Mouse (Mus musculus) right cerebral cortex, postnatal 25 days (tissue): ENCODE measurements at regions not wholly inside any gene's neighbourhood (a gene's known extent, or its start where the extent isn't known, plus 50 kb on each side); places are given as distances from the start of the nearest gene placed in this dataset.

Source experiments
- DNase-seq: peaks from one replicate; pipeline ENCODE4 v3.0.0; 2022

DNA sequence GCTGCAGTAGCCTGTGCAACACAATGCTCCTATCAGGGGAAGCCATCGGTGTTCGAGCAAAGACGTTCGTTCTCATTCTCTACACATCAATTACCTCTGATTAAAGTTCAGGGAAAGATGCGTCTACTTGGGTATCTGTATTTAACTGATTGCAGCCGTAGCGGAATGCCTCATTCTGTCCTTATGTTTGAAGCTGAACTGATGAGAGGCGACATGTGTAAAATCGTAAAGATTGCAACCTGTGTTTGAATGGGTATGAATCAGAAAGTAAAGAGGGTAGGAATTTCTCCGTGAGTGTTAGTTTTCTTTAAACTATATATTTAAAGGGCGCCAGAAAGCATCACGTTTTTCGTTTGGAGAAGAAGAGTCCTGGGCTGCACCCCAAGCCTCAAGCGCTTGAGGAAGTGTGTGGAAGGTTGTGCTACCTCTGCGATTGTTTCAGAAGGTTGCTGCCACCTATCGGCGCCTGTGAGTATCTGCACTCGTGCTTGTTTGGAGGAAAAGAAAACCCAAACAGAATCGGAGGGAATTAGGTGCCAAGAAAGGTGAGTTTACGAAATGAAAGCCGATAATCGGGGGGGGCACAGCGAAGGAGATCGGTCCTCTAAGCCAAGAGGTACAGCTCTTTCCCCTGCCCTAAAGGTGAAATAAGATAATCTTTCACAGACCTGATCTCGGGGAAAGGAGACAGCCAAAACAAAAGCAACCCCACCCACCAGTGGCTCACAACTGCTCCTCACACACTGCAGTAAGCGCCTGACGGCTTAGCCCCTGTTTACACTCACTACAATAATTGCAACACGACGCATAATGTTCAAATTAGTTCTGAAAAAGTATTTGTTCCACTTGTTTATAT is 346.4 kb upstream of the Prkcq start:
- peak; percentile 49 for DNase-seq

DNA sequence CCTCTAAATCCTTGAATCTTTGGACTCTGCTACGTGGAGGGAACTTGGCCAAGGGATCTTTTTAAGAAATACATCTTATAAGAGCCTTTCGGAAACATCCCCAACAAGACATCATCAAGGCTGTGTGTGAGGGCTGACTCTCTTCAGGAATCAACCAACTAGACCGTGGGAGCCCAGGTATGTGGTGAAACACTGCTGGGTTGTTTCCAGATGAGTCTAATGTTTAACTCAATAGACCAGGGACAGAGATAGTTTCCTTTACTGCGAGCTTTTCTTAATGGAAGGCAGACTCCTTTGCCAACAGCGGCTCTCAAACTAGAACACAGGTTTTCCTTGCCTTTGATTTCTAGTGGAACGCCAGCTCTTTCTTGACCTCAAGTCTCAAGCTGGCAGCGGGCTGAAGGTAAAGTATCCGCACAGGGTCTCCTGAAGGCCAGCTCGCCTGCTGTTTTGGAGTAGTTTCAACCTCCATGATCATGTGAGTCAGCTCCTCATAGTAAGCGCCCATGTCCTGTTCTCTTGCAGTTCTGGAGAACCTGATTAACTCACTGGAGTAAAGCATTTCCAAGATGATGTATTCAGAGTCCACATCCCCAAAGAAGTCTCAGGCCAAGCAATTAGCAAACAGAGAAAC is 345.7 kb upstream of the Prkcq start:
- no peak for DNase-seq

DNA sequence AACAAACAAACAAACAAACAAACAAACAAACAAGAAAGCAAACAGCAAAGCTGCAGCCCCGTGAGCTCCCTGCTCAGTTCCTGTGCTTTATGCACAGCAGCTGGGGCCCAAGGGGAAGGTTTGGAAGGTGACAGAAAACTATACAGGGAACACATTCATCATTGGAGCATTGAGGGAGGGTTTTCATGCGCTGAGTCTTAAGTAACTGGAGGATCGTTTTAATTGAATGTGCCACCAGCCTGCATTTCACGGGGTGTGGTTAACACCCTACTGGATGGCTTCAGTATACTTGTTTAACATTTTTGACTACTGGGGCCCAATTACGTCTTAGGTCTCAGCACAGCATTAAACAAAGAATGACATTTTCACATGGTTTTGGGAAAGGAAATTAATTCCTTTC is 331.9 kb upstream of the Prkcq start:
- DNase-seq = no peak

DNA sequence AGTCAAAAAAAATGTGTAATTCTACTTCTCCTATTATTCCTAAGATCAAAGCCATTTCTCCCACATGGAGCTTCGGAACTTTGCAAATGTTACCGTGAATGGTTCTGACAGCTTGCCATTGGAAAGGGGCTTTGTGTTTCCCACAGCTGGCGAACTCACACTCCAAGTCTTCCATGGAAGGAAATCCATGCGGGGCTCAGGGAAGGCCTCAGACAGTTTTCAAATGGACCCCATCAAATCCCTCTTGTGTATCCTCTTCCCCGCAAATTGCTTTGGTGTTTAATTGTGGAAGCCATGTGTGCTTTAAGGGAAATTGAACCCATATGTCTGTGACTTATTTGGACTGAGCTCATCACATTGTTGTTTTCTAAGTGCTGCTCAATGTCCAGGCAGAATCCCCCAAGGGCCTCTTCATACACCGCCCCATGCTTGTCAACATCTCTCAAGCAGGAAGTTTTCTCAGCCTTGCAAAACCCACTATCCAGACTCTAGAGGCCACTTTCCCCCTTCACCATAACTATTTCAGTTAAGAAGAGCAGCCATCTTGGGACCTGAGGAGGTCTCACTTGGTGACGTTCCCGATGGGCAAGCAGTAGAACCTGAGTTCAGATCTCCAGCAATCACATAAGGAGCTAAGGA is 310.1 kb upstream of the Prkcq start:
- DNase-seq = no peak

GRCm38 (mm10) chr2:10864451-10864850 is 307.5 kb upstream of the Prkcq start:
- DNase-seq = no peak

DNA sequence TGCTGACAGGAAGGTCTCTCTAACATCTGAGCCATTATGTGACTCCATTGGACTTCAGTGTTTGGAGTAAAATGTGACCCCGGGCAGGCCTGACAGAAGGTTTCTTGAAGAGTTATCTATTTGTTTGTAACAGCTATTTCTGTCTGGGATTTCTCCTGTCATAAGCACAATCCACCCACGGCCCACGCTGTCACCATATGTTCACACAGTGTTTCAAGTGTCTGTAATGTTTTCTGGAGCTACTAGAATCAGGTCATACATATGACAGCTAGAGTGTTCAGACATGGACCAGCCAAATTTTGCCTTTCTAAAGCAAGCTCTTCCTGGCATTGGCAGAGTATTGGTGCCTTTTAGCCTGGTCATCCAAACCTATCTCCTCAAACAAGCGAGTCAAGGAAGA is 297.6 kb upstream of the Prkcq start:
- peak; percentile 24 for DNase-seq

- no peak for DNase-seq
These were observed 270.0 kb upstream of the Prkcq start for GRCm38 (mm10) chr2:10901926-10902325.

GRCm38 (mm10) chr2:10919955-10920354 is 252.0 kb upstream of the Prkcq start:
- DNase-seq = no peak

- no peak for DNase-seq
These were observed 251.0 kb upstream of the Prkcq start for GRCm38 (mm10) chr2:10920686-10921485.

GRCm38 (mm10) chr2:10921486-10922450 is 250.1 kb upstream of the Prkcq start:
- DNase-seq = peak; percentile 16

DNA sequence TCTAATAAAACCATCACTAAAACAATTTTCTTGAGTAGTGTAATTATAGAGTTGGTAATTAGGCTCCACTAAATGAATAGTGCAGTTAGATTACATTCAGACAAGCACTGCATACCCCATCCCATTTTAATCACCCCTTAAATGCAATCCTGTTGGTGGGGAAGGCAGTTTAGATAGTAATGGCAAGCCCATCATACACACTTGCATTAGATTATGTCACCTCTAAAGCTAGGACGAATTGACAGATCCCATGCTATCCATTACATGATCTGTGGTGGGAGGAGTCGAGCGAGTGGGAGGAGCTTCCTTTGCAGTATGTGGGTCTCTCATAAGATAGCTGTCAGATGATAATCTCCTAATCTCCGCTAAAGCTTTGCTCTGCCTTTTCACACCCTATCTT is 247.9 kb upstream of the Prkcq start:
- no peak for DNase-seq

DNA sequence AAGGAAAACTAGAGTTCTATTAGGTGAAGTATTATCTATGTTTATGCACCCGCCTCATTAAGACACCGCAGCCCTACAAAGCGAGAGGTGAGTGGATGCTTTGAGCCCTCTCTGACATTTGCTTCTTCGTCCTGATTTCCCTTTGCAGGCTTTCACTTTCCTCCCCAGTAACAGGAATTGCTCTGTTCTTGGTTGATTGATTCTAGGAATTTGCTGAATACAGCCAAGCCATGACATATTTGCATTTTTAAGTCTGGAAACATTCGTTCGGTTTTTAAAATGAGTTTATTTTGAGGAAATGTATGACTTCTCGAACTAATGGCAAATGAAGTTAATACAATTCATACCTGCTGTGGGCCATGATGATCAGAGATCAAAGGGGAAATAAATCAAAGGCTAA is 246.5 kb upstream of the Prkcq start:
- no peak for DNase-seq

- DNase-seq = no peak
These were observed 234.5 kb upstream of the Prkcq start for GRCm38 (mm10) chr2:10937405-10937804.

DNA sequence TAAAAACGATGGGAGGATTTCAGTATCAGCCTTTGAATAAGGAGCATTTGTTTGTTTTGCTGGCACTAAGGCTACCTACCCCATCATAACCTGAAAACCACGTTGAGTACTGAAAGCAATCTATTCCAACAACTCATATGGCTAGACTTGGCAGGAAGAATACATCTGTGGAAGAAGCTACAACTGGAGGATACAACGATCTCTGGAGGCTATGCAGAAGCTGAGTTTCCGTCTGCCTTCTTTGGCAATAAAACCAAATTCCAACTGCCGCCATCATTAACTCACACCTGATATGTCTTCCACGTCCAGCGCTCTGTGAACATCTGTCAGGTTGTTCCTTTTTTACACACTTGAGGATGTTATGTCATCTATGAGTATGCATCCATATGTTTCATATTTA is 206.7 kb upstream of the Prkcq start:
- DNase-seq = no peak

DNA sequence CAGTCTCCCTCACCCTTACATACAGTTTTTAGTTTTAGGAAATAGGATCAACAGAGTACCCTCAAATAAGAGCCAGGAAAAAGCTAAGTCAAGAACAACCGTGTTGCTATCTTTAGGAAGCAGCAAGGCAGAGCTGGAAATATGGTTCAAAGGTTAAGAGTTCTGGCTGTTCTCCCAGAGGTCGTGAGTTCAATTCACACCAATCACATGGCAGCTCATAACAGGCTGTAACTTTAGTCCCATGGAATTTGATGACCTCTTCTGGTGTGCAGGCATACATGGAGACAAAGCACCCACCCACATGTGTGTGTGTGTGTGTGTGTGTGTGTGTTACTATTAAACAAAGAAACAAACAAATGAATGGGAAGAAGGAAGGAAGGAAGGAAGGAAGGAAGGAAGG is 205.0 kb upstream of the Prkcq start:
- no peak for DNase-seq

DNA sequence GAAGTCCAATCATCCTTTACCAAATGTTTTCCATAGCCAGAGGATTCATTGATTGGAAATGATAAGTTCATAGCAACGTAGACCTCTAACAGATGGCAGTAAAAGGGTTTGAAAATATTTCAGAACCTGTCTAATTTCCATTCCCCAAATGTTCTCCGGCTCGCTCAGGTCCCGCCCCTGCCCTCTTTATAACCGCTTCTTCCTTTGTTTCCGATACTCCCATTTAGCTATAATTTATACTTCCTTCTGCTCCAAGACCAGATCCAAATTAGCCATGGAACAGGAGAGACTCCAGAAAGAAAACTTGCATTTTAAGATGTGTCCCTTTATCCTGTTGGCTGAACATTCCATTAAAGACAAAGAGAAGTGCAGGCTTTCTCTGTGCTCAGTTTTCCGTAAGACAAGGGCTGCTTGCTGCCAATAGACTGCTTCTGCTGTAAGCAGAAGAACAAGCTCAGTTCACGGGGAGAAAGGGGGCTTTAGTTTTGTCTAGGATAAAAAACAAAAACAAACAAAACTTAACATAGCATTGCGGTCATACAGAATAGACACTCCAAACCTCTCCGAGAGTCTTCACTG is 202.7 kb upstream of the Prkcq start:
- no peak for DNase-seq

DNA sequence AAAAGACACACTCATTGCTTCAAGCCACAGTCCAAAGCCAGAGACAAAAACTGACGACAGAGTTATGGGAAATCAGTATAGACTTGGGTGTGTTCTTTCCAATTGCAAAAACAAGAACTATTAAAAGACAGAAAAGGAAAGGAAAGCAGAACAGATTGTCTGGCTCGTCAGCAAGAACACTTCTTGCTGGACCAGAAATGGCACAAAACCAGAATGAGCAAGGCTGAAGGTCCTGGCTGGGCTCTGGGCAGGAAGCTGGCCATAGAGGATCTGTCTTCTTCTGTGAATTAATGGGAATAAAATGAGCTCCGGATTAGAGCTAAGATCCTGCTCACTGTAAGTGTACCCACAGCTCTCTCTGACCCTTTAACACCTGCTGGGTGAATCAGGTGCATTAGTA is 199.9 kb upstream of the Prkcq start:
- DNase-seq = peak; percentile 4

DNA sequence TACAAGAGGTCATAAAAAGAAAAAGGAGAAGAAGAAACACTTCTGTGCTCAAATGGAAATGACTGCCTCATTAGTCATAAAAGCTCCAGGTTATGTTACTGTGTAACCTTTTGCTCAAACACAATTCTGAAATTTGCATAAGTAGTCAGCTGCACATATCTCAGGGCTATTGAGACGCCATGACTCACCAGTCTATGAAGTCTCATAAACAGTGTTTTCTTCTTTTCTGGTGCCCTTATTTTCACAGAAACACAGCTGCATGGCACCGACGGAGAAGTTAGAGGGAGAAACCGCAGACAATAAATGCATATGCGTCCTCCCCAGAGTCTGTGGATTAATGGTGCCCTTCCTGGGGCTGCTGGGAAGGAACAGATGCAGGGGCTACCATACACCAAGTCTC is 193.1 kb upstream of the Prkcq start:
- DNase-seq = no peak

GRCm38 (mm10) chr2:10986101-10986500 is 185.8 kb upstream of the Prkcq start:
- DNase-seq = no peak

- no peak for DNase-seq
These were observed 181.7 kb upstream of the Prkcq start for GRCm38 (mm10) chr2:10990043-10990728.

GRCm38 (mm10) chr2:10998798-10999197 is 173.1 kb upstream of the Prkcq start:
- no peak for DNase-seq
